Mouse (Mus musculus) MN1 (cell line): ENCODE measurements at regions not wholly inside any gene's neighbourhood (a gene's known extent, or its start where the extent isn't known, plus 50 kb on each side); places are given as distances from the start of the nearest gene placed in this dataset.
A peak's percentile ranks its signal among the peaks of the same experiment; 100 is the strongest.

Experiments used
- DNase-seq: peaks from one replicate; pipeline ENCODE4 v3.0.0-alpha.2; 2016; ENCODE audit warnings: low spot score

DNA sequence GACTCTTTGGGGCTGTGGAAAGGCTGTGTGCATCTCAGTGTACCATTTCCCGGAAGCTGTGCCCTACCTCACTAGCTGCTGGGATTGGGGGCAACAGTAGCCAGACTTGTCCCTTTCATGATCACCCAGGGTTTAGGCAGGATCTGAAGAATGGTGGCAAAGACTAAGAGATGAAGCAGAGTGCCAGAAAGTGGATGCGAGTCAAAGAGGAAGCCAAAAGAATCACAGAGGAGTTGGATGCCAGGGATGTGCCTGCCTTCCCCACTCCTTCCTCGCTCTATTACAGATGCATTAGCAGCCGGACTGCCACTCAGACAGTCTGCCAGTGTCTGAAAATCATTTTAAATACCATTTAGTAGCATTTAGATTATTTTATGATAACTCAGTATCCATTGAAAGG, 271.5 kb upstream of the Slc24a2 start:
- DNase-seq = no peak

DNA sequence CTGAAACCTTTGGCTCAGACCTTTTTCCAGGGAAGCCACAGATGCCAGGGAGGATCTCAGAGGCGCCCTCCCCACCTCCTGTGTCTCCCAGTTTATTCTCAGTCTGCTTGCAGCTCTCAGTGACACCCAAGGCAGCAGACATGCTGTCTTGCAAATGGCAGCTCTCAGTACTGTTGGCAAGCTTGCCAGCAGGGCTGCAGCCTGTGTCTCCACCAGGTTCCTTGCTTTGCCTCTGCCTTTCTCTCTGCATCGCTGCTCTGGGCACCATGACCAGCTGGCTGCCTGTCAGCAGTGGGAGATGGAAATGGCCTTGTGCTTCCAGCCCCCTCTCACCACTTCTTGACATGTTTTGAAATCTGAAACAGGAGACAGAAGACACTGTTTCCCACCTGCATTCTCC, 270.2 kb upstream of the Slc24a2 start:
- no peak for DNase-seq

DNA sequence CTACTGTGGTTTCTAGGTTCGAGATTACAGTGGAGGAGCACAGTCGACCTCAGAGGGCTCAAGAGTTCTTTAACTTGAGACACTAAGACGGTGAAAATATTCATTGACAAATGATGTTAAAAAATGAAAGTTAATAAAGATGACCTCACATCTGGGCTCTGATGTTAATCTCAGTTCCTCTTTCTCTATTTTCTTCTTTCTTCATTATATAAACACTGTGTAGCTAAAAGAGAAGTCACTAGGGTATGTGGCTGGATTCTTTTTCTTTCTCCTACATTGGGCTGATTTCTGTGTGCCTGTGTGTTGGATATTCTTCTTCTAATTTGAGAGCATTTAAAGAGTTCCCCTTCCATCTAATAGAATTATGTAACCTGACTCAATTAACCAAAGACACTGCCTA, 257.5 kb upstream of the Slc24a2 start:
- no peak for DNase-seq

DNA sequence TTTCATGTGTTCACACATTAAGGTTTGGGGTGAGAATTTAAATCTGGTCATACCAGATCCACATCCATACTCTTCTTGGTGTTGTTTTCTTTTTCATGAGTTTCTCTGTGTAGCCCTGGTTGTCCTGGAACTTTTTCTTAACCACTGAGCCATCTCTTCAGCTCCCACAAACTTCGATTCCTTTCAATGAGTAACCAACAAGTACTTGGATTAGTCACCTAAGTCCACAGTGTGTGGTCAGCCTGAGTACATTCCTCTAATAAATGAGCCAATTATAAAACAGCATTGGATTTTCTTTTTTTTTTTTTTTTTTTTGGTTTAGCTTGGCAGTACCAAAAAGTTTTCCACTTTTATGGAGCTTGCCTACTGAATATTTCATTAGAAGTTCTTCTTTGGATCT, 245.3 kb upstream of the Slc24a2 start:
- DNase-seq = no peak

DNA sequence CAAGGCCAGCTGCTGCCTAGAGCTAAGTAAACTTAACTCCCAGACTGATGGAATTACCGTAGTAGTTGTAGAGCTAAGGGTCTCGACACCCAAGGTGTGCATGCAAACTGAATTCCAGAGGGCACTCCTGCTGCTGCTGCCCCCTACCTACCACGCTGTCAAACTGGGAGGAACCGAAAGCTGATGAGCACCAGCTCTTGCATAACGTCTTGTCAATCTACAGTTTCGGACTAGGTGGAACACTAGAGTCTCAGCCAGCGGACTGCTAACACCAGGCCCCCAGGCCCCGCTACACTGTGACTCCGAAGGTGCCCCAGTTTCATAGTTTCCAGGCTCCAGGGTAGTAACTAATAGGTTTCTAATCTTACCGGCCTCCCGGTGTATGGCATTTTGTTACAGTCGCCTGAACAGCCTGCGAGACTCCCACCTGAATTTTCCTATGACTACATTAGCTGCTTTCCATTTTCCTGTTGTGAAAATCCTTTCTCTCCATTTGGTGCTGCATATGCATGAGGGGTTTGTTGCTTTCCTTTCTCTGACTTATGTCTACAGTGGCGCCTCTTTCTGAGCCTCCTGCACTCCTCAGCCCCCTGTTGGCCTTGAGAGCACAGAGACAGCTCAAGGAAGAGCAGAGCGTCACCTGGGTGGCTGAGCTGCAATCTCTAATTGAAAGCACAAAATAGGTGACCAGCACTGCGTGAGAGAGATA, 243.2 kb upstream of the Slc24a2 start:
- DNase-seq = no peak

DNA sequence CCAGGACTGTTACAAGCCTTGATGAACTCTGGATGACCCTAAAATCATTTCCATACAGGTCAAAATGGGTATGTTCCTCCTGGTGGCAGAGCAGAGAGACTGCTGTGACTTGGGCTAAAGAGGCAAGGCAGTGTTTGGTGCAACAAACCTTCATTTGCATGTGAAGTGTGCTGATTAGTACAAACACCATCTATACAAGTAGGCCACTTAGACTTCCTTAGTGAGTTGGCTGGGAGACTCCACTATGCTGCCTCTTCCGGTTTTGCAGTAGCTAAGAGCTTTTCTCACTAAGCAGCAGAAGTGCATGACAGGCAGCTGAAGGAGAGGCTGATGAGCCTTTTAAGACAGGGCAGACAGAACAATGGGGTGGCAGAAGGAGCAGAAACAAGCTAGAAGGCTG, 242.5 kb upstream of the Slc24a2 start:
- DNase-seq = no peak

DNA sequence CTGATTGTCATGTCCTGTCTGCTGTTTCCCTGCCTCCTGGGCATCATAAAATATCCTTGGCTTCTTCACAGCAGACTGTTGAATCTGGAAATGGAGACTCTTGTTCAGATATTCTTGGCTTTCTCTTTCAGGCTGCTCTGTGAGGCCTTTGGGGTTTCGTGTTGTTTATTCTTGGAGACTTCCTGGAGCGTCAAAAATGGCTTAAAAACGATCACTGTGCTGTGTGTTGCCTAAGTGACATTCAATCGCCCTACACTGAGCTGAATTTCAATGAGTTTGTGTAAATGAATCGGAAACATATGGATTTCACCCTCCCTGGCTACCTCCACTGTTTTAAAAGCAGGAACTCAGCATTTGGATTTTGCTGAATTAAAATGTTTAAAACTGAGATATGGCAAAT, 241.1 kb upstream of the Slc24a2 start:
- DNase-seq = no peak

DNA sequence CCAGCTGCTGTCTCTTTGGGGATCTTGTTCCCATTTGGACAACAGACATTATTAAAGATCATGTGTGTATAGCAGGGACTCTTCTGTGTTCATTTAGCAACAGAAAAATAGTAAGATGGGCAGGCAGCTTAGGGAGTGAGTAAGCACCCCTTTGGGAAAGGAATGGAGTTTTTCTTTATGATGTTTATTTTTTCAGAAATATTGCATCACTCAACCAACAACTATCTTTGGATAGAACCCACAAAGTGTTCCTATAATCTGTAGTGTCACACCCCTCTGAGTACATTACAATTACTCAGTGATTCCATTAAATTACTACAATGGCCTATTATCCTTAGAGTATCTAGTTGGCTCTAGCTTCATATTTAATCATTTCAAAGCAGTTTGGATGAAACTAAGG, 237.3 kb upstream of the Slc24a2 start:
- no peak for DNase-seq

DNA sequence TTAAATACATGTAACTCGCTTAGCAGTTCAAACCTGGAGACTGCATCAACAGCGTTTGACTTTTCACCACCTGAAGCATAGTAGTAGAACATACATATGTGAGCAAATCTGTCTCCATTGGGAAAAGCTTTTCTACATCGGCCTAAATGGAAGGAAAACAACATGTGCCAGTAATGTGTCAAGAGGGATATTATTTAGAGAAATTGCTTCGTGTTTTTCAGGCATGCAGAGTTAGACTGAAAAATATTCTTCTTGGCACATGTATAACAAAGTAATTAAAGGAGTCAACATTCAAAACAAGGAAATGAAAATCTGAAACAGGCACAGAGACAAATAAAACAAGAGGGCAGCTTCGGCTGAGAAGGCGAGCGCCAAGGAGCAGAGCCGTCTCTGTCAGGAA, 236.7 kb upstream of the Slc24a2 start:
- DNase-seq = no peak

DNA sequence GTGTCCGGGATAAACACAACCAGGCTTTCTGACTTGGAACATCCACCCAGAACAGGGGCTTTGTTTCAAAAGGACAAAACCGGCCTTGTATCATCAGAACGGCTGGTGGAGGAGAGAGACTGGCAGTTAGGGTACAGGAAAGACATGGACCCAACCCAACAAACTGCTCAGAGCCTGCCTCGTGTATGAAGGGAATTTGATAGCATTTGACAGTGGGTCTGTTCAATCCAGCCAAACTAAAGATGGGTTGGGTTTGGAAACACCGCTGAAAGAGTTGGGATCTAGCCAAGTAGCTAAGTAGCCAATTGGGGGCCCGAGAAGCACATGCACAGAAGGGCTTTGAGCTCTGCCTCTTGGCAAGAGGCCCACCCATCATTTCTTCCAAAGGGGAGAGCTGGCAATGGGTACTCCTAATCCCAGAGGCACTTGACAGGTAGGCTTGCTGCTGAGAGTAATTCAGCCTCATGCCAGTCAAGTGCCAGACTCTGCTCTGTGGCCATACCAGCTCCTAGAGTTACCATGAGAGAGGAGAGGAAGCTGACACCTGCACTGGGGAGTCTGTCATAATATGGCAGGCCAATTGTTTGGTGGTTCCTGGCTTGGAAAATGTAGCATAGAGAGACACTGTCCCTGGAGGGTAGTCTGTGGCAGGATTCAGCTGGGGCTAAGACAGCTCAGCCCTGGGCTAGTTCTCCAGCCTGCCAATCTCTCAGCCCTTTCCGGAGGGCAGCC, 231.1 kb upstream of the Slc24a2 start:
- no peak for DNase-seq

DNA sequence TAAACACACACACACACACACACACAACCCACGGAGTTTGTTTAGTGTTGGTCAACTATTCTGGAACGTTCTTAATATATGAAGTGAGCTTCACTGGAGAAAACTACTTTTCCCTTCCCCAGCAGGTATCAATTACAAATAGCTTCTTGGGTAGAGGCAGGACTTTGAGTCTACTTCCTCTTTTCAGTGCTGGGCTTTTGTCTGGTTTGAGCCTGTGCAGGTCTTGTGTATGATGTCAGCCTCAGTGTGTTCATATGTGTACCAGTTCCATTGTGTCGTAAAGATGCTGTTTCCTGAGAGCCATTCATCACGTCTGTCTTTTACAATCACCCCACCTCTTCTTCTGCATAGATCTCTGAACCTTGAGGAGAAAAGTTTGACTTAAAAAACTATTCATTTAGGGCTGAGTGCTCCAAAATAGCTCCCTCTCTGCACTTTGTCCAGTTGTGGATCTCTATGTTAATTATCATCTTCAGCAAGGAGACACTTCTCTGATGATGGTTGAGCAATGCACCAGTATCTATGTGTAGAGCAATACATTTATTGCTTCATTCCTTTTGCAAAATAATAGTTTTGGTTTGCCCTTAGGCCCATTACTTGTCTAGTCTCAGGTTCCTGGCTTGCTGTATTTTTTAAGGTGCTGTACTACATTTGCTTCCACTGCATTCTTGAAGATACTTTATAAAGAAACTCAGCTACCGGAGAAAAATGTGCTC, 225.7 kb upstream of the Slc24a2 start:
- DNase-seq = no peak

DNA sequence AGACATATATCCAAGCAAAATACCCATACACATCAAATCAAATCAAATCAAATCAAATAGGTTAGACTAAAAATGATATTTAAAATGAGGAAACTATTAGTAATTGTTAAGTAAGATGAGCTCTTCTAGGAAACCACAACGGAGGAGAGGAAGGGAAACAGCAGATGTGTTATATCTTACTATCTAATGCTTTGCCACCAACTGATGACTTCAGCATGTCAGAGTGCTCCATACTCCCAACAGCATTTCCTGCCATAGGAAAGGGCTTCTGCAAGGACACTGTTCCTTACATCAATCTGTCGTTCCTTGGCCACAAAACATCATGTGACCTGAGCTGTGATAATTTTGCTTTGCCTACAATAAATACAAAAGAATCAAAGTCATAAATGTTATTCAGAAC, 221.8 kb upstream of the Slc24a2 start:
- no peak for DNase-seq

DNA sequence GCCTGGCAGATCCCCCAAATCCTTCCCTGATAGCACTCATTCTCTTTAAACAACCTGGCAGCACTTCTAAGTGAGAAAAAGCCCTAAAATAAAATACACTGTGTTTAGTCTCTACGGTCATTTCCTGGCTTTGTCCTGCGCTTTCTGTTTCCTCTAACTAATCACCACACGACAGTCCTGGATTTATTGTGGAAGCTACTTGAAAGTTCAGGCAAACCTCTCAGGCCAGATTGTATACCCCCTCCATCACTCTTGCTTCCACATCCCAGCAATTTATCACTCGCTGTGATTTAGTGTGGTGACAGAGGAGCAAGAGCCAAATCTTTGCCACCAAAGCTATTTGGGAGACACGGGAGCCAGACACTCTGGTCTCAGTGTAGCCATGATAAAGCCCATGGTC, 221.0 kb upstream of the Slc24a2 start:
- no peak for DNase-seq

DNA sequence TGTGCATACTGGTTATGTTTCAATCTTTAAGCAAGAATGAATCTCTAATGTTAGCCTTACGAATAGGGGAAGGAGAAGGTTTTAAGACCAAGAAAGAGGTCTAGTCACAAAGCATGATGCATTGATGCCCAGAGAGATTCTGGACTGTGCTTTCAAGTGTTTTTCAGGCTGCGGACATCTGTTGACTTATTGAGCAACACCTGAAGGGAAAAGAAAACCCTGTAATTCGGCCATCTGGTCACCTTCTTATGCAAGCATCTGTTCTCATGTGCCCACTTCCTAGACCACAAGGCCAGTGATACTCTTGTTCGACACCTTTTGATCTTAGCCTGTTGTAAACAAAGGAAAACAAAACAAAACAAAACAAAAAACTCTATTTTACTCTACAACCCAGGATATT, 218.1 kb upstream of the Slc24a2 start:
- DNase-seq = no peak

DNA sequence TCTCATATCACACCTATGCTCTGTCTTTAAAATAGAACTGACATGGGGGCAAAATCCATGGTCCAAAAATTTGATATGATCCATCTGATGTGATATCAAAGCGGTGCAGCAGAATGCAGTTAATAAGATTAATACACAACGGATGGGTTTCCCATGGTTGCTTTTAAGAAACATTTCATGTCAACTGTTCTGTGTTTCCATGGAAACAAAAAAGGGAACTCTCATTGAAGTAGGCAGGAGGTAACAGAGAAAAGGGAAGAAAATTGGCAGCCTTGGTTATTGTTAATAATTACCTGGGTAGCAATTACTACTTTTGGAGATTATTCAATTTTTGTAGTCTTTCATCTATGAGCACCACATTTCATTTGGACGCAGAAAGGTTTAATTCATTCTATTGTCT, 216.6 kb upstream of the Slc24a2 start:
- DNase-seq = no peak

DNA sequence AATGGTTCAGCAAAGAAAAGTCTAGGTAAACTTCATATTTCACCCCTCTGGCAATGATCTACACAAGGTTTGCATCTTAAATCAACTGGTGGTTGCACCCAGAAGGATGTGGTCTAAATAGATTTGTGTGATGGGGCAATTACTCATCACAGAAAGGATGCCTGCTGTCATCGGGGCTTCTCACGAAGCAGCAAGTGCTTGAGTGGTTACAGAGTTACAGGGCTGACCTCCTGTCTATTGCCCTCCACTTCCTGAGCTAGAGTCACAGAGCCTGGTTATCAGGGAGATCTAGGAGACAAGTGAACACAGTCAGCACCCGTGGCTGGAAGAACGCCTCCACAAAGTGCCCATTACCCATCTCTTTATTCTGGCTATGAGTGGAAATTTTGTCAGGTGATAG, 203.9 kb upstream of the Slc24a2 start:
- DNase-seq = no peak

DNA sequence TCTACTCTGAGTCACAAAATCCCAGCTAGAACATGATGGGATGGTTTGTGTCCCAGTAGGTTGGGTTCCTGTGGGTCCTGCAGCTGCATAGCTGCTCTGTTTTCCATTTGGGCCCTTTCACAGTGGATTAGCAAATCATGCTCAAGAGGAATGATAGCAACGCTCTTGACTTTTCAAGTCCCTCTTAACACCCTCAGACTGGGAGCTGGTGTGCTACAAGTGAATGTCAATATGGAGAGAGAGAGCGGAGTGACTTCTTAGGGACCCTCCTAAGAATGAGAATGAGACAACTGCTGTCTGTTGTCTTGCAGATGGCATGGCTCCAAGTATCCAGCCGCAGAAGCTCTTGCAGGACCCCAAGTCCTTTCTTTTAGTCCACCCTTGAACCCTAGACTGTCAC, 198.1 kb upstream of the Slc24a2 start:
- DNase-seq = no peak

DNA sequence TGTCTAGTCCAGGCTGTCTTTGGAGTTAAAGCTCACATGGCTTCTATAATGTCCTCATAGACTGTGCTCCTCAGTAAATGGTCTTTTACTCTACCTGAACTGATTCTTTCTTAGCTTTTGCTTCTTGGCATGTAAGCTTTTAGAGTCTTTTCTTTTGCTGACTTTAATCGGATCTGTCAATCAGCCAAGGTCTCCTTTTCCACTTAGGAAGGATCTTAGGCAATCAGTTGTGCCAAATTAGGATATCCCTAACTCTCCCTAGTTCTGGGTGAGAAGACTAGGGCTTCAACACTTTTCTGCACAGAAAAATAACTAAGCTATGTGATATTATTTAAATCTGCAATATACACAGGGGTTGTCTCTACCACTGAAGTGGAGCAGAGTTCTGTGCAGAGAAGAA, 193.8 kb upstream of the Slc24a2 start:
- DNase-seq = no peak

DNA sequence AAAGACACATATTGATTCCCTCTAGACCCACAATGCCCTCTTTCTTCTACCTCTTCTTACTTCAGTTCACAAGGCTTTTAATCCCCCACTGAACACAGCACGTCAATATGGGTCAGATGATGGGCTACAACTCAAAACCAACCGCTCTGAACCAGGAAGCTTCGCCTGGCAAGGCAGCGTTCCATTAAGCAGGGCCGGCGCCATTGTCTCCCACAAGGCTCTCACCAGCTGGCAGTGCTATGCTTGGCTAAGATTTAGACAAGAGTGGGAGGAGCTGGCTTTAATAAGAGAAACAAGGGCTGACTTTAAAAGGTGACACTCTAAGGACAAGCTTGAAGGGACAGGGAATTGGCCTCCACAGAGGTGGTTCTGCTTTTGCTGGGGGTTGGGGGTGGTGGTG, 192.3 kb upstream of the Slc24a2 start:
- DNase-seq = no peak

DNA sequence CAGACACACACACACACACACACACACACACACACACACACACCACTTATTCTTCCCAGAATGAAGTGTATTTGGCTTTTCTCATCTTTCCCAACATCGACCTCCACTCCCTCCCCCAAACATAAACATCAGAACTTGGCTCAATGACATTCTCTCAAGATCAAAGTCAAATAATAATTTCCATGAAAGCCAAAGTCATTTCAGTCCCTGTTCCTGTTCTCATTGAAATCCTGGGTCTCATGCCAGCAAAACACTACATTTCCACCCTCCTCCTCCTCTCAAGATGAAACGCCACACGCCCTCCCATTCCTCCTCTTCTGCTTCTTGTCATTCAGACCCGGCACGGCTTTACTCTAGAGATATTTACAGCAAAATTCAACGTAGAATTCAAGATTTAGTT, 173.1 kb upstream of the Slc24a2 start:
- DNase-seq = no peak

DNA sequence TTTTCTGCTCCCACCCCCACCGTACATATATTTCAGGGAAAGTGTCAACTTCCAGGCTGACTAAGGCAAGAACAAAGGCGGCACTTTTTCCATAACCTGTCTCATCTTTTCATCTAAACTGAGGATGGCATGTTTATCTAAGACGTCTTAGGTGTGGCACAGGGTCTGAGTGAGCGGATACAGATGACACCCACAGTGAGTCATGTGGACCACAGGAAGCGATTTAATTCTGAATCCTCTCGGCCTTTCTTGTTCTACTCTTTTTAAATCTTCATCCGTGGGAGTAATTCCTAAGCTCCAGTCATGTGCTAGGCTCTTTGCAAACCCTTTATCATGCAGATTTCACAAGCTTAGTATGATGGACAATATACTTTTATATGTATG, 171.9 kb upstream of the Slc24a2 start:
- DNase-seq = no peak

DNA sequence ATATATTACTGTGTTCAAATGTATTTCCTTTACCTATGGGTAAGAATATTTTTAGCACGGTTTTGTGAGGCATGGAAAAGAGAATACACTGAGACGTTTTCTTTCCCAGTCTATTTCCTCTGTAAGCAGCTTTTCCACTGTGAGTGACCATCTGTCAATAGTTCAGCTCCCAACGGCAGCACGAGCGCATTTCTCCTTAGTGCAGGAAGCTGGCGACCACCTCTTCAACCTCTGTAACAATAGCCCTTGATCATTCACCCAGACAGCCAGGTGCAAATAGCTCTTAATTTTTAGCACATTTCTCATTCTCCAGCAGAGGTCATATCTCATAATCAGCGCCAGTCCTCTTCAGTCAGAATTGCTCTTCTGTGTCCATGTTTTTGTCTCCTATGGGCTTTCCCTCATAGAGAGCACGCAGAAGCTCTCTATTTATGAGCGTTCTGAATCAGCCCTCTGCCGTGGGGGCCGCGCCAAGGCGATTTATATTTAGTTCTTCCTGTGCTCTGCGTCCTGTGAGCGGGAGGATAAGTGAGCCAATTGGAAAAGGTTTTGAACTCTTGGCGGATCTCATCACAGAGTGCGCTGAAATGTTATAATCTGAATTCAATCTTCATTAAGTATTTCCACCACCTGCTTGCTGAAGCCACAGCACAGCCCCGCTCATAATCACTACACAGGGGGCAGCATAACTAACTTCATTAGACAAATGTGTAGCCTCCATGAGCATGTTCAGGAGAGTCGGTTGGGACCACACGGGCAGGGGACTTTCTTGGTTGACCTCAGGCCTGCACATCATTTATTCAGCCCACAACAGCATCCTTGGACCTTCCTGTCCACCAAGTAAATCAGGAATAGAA, 171.3 kb upstream of the Slc24a2 start:
- DNase-seq = peak; percentile 32

DNA sequence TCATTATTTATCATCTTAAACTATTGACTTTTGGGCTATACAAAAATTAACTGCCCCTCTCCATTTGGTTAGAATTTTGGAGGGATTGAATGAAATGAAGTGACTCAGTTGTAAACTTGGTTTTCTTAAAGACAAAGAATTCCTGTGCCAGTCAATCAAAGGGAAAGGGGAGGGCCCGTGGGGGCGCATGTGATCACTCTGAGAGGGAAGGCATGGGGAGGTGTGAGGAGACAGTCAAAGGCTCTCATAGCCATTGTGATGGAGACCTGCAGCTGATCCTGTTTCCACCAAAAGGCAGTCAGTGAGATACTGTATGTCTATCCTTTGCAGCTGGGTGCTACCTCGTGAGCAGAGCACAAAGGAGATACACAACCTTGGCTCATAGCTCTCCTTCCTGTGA, 156.6 kb upstream of the Slc24a2 start:
- no peak for DNase-seq
